Mouse (Mus musculus) kidney, postnatal 10 days (tissue): ENCODE measurements around the gene Zfp148.
"Not testable (repeated sequence)": the region's sequence is repeated elsewhere in the genome, so short reads cannot be mapped to it uniquely, and the experiment has no call there.

Source experiments
- DNase-seq: peaks from one replicate; pipeline ENCODE4 v3.0.0; 2021; ENCODE audit warnings: mixed read lengths

Gene Zfp148

GRCm38 (mm10) chr16:33382341-33382740 lies 1.7 kb downstream of the Zfp148 start:
- DNase-seq, result no peak

DNA sequence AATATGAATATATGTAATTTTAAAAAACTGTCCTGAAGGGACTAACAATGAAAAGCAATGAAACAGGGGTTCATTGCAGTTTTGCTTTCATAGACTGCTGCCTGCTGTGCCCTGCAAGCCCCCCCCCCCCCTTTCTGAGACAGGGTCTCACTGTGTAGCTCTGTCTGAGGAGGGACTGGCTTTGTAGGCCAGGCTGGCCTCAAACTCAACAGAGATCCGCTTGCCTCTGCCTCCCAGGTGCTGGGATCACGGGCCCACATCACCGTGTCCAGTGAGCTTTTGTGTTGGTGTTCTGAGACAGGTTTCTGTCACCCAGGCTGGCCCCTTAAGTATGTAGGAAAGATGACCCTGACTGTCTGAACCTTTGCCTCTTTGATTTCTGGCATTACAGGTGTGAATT lies 2.9 kb downstream of the Zfp148 start:
- no peak for DNase-seq

- not testable (repeated sequence) for DNase-seq
Observed at GRCm38 (mm10) chr16:33384057-33384456, 3.4 kb downstream of the Zfp148 start.

DNA sequence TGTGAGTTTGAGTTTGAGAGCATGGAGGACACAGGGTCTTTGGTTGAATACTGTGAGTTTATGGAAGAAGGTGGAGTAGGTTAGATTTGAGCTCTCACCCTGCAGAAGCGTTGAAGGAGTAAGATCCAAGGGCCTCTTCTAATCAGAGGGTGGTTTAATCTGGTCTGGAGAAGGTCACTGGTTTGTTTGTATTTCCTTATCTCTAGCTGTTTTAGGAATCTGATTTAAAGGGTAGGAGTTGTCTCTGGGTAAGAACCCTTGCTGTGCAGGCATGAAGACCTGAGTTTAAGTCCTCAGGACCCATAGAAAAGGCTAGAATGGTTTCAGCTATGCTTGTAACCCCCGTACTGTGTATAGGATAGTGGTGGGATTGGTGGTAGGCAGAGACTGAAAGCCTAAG lies 6.4 kb downstream of the Zfp148 start:
- no peak for DNase-seq

DNA sequence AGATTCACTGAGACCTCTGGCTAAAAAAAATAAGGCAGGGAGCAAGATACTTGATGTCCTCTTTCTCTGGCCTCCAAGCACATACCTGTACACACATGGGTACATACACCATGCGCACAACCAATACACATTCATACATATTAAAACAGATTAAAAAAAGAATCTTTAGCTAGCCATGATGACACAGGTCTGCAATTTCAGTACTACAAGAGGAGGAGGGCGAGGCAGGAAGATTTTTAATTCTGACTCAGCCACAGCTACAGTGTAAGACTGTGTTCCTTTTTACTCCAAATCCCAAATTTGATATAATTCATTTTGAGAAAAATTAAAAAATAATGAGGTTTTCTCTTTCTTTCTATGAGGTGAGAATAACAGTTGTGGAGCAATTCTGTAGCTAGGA lies 6.8 kb downstream of the Zfp148 start:
- DNase-seq, result no peak

- DNase-seq, result peak; percentile 83
Observed at GRCm38 (mm10) chr16:33399913-33400782, 19.5 kb downstream of the Zfp148 start.

- no peak for DNase-seq
Observed at GRCm38 (mm10) chr16:33400943-33401342, 20.3 kb downstream of the Zfp148 start.

DNA sequence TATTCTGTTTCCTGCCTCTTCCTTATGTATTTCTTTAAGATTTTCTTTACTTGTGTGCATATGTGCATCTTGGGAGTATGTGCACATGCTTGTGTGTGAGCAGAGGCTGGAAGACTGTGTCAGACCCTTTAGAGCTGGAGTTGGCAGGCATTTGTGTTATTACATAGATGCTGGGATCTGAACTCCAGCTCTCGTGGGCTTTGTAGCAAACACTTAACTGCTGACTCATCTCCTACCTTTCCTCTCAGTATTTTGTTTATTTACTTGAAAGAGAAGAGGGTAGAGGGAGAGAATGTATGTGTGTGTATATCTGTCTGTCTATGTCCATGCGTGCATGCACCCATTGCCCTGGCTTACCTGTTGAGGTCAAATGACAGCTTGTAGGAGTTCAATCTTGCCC lies 22.6 kb downstream of the Zfp148 start:
- DNase-seq, result no peak

- no peak for DNase-seq
Observed at GRCm38 (mm10) chr16:33404055-33404454, 23.4 kb downstream of the Zfp148 start.

GRCm38 (mm10) chr16:33405487-33405886 lies 24.9 kb downstream of the Zfp148 start:
- DNase-seq, result no peak

GRCm38 (mm10) chr16:33410151-33410550 lies 29.5 kb downstream of the Zfp148 start:
- DNase-seq, result no peak

GRCm38 (mm10) chr16:33410605-33411004 lies 30.0 kb downstream of the Zfp148 start:
- no peak for DNase-seq

DNA sequence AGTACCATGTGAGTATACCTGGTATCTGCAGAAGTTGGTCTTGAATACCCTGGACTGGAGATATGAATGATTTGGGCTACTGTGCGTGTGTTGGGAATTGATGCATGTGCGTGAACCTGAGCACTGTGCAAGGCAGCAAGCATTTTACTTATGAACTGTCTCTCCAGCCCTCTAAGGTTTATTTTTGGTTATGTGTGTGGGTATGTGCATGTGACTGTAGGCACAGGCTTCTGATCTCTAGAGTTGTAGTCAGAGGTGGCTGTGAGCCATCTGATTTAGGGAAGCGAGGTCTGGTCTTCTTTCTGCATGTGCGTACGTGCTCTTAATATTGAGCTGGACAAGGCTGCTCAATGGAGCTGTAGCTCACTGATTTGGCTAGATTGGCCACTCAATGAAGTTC lies 33.6 kb downstream of the Zfp148 start:
- no peak for DNase-seq

DNA sequence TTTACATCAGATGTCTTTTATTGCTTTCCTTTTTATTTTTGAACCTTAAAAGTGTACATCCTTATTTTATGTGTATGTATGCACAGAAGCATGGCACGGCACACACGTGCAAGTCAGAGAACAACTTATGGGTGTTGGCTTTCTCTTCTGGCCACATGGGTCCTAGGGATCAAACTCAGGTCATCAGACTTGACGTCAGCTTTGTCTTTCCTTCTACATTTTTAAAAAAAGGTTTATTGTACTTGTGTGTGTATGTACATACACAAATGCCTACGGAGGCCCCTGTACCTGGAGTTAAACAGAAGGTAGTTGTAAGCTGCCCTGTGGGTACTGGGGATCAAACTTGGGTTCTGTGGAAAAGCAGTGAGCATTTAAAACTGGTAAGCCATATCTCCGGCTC lies 35.0 kb downstream of the Zfp148 start:
- DNase-seq, result no peak

DNA sequence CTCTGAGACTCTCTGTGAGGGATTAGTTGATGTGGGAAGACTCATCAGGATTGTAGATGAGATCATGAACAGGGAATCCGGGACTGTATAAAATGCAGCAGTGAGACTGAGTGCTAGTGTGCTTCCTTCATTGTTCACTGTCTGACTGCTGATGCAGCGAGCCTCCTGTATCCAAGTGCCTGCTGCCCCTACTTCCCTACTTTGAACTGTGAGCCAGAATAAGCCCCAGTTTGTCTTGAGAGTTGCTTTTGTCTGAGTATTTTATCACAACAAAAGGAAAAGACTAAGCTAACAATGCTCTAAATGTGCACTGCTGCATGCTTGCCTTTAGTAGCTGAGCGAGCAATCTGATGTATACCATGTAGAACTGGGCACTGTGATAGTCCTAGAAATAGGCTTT lies 47.7 kb downstream of the Zfp148 start:
- no peak for DNase-seq

- no peak for DNase-seq
Observed at GRCm38 (mm10) chr16:33431660-33432059, 51.0 kb downstream of the Zfp148 start.

GRCm38 (mm10) chr16:33441065-33441464 lies 60.4 kb downstream of the Zfp148 start:
- DNase-seq, result no peak

- DNase-seq, result no peak
Observed at GRCm38 (mm10) chr16:33446830-33447229, 66.2 kb downstream of the Zfp148 start.

- no peak for DNase-seq
Observed at GRCm38 (mm10) chr16:33453826-33454225, 73.2 kb downstream of the Zfp148 start.

GRCm38 (mm10) chr16:33454306-33454705 lies 73.7 kb downstream of the Zfp148 start:
- DNase-seq, result no peak

DNA sequence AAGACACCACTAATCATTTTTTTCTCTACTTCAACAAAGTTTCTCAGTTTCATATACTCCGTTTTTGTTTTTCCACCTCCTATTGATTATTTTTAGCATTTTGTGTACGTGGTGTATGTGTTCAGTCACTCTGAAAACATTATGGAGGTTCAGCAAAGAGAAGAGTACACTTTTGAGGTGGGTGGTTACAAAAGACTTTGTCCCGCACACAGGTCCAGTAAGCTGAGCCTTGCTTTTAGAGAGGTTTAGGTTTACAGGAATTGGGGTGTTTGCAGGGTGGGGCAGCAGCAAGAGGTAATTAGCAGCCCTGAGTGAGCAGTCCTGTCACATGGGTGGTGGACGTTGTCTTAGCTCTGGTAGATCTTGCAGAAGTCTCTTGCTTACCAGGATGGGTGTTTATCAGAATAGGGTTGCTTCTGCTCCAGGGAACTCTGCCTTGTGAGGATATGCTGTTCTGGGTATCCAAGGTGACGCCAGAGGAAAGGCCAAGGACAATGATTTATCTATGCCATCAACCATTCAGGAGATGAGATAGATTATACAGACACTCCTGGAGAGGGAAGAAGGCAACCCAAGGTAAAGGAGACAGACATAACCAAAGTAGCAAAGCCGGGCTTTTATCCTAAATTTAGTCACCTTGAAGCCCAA lies 74.8 kb downstream of the Zfp148 start:
- DNase-seq, result no peak

DNA sequence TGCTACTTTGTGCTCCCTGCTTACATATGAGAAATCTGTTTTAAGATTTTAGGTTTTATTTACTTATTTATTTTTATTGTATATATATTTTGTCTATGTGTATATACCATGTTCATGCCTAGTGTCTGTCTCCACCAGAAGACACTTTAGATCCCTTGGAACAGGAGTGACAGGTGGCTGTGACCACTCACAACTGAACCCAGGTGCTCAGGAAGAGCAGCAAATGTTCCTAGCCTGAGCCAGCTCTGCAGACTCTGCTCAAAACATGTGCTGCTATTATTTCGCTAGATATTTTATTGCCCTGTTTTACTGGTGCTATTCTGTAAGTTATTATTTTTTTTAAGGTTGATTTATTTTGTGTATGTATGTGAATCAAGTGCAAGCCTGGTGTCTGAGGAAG lies 78.5 kb downstream of the Zfp148 start:
- no peak for DNase-seq

- DNase-seq, result no peak
Observed at GRCm38 (mm10) chr16:33461416-33461815, 80.8 kb downstream of the Zfp148 start.

DNA sequence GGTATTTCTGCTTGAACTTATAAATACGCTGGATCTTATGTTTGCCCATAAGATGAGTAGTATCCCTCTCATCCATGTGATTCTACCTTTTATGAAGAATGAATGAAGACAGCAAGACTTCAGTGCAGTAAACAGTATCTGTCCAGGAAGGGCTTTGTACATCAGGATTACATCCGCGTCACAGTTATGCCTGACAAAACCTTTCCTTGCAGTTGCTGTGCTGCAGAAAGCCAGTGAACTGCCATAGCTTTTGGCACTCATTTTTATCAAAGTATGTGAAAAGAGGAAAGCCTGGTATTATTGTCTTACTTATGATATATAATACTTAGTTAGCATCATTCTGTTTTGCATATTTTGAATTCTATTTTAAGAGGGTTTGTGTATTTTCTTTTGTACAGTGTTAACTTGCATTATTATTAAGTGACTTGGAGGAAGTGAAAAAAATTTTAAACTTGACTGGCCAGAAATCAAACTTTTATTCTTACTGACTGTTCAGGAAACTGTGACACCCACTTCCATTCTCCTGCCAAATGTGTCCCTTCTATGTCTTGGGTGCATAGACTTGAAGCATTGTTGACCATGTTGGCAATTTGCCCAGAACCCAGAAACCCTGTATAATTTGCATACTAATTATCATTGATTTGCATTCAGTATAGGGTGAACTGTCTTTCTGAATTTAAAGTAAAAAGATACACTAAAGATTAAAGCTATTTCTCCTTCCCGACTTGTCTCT lies 84.0 kb downstream of the Zfp148 start:
- DNase-seq, result peak; percentile 48
